Mouse (Mus musculus): ENCODE results near the gene Themis2. TPM values are rescaled to one million over a fixed set of nuclear protein-coding genes. Genes with fewer than 3 reads are reported as not detected.
"Not testable (repeated sequence)": the region's sequence is repeated elsewhere in the genome, so short reads cannot be mapped to it uniquely, and the experiment has no call there.

Themis2 gene
- polyA plus RNA-seq, 1 experiment from 2014 or later = 2.0 TPM

DNA sequence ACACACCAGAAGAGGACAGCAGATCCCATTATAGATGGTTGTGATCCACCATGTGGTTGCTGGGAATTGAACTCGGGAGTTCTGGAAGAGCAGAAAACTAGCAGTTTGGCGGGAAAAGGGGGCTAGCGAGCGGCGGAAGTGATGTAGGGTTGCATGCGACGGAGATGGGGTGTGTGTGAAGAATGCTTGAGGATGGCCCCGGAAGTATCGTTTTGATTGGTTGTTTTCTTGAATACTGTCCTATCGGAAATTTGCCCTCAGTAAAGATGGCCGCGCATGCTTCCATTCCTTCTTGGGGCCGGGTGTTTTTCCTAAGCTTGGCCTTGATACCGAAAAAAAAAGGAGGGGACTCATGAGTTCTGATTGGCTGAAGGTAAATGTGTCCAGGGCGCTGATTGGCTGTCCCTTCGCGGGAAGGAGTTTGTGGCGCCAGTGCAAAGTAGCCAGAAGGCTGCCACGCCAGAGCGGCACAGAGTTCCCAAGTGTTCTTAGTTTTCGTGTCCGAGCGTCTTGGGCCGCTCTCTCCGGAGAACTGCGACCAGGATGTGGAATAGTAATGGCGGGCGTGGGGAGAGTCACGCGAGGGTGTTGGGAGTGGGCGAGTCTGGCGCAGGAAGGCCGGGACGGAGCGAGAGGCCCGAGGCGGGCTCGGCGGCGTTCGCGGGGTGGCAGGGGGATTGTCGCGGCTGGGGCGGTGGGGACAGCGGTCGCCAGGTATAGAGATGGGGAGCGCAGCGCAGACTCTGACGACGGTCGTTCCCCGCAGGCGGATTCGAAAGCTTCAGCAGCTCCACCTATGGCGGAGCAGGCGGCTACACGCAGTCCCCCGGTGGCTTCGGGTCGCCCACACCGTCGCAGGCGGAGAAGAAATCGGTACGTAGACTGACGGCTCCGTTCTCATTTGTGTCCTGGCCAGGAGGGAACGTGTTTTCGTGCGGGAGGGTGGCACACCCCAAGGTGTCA lies 28.0 kb downstream of the Themis2 start, which contains the start of gene Rpa2:
Gene Rpa2, plus strand, starts transcription at position 419 of the 963 bp plus-strand sequence.
- H3K4me2 ChIP-seq (replicated peaks) = peak within 1 kb of the TSS; percentile 80
- H3K27ac ChIP-seq = peak within 1 kb of the TSS; percentile 76
- H3K36me3 ChIP-seq = peaks cover 11% of the 10 kb centered on the region; the same call in 1 of the 2 replicates
- ATAC-seq = peak; percentile 98
- peak within 1 kb of the TSS; percentile 86 for H3K4me3 ChIP-seq (replicated peaks)
- H3K9me3 ChIP-seq = no peaks in the 10 kb centered on the region
- peak within 1 kb of the TSS; percentile 85 for H3K9ac ChIP-seq
- peaks cover 11% of the 10 kb centered on the region for H3K4me1 ChIP-seq (replicated peaks)
- no peaks in the 10 kb centered on the region for H3K27me3 ChIP-seq (replicated peaks)
- under 1% methylated on average over 71 of the region's 71 CpGs for WGBS

DNA sequence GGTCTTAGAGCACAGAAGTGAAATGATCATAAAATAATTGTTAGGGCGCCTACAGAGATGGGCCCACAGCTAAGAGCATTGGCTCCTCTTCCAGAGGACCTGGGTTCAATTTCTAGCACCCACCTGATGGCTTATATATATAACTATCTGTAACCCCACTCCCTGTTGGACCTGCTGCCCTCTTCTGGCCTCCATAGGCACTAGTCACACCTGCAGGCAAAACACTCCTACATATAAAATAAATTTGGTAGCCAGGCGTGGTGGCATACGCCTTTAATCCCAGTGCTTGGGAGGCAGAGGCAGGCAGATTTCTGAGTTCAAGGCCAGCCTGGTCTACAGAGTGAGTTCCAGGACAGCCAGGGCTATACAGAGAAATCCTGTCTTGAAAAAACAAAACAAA lies 33.1 kb downstream of the Themis2 start:
- H3K27ac ChIP-seq, H3K9me3 ChIP-seq: not testable (repeated sequence)
- WGBS = 85% methylated on average over 3 of the region's 3 CpGs

DNA sequence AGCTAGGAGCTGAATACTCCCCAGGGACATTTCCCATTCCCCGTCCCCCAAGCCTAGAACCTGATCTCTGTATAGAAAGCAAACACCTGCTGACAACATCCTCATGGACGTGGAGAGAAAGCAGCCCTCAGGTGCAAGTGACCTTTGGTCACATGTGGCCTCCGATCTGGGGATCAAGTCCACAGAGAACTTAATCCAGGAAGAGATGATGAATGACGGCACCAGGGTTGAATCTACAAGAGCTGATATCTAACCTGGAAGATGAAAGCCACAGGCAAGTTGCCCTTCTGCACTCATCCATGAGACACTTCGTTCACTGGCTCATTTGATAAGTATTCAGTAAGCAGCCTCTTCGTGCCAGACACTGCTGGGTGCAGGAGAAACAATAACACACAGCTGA lies 33.6 kb downstream of the Themis2 start:
- 57% methylated on average over 6 of the region's 6 CpGs for WGBS
- Histone ChIP-seq H3K36me3 (no peaks in the 10 kb centered on the region), H3K4me3 (replicated peaks) (no peak overlapping the region), H3K27me3 (replicated peaks) (no peaks in the 10 kb centered on the region), H3K4me1 (replicated peaks) (no peaks in the 10 kb centered on the region), H3K9me3 (no peaks in the 10 kb centered on the region), H3K9ac (no peak overlapping the region), H3K4me2 (replicated peaks) (no peak overlapping the region), H3K27ac (no peak overlapping the region)
- peak; percentile 63; the same call in 1 of the 2 replicates for ATAC-seq

More for the DNA sequence above, 33.1 kb downstream of the Themis2 start:
- H3K9ac ChIP-seq; H3K27me3 ChIP-seq (replicated peaks); H3K4me1 ChIP-seq (replicated peaks); H3K4me2 ChIP-seq (replicated peaks); H3K4me3 ChIP-seq (replicated peaks); ATAC-seq; H3K36me3 ChIP-seq: not testable (repeated sequence)

DNA sequence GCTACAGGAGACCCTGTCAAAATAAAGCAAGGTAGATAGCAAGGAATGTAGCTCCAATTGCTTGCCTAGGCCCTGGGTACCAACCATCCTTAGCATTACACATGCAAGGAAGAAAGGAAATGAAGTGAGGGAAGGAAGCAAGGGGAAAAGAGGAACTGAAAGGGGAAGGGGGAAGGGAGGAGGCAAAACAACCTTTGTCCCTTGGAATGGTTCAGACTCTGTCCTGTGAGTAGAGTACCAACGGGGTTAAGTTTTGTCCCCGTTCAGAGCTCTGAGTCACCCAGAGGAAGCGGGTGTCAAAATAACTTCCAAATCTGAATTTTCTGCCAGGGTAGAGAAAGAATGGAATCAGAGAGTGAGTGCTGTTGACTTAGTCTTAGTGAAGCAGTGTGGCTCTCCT lies 35.9 kb downstream of the Themis2 start:
- 58% methylated on average over 3 of the region's 3 CpGs for WGBS

GRCm38 (mm10) chr4:132757633-132758351 lies 38.4 kb downstream of the Themis2 start:
- Histone ChIP-seq H3K27ac (no peak overlapping the region), H3K36me3 (no peaks in the 10 kb centered on the region), H3K27me3 (replicated peaks) (no peaks in the 10 kb centered on the region), H3K9me3 (no peaks in the 10 kb centered on the region), H3K9ac (no peak overlapping the region), H3K4me1 (replicated peaks) (0 out of 2 replicates have a peak, but pooled peaks cover 3% of the 10 kb centered on the region), H3K4me2 (replicated peaks) (peak overlapping the region; percentile 96; the same call in 1 of the 2 replicates), H3K4me3 (replicated peaks) (no peak overlapping the region)
- 83% methylated on average over 7 of the region's 7 CpGs for WGBS
- no peak for ATAC-seq

More for the DNA sequence above, 35.9 kb downstream of the Themis2 start:
- no peak overlapping the region for H3K9ac ChIP-seq
- H3K27me3 ChIP-seq (replicated peaks) = no peaks in the 10 kb centered on the region
- no peaks in the 10 kb centered on the region for H3K36me3 ChIP-seq
- H3K4me3 ChIP-seq (replicated peaks) = no peak overlapping the region
- no peak overlapping the region for H3K27ac ChIP-seq
- no peaks in the 10 kb centered on the region for H3K9me3 ChIP-seq
- no peak for ATAC-seq
- 0 out of 2 replicates have a peak, but pooled peaks cover 3% of the 10 kb centered on the region for H3K4me1 ChIP-seq (replicated peaks)
- H3K4me2 ChIP-seq (replicated peaks) = no peak overlapping the region

DNA sequence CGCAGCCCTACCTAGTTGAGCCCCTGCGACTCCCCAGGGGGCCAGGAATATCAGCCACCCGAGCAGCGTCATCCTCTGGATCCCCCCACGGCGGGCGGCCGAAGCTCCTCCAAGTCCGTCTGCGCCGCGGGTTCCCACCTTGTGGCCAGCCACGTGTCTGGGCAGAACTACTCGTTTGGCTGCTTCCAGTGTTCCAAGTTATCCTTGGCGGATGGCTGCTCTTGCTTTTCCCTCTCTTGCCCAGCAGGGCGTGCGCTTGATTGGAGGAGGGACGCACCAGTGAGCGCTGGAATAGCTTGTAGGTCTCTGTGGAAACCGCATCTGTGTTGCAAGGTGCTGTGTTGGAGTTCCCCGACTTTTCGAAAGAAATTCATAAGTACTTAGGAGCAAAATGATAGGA lies 39.2 kb downstream of the Themis2 start, which contains the start of gene Smpdl3b:
Gene Smpdl3b, minus strand, starts transcription at position 279 of the 400 bp plus-strand sequence.
- H3K27ac ChIP-seq = no peak within 1 kb of the TSS
- H3K4me2 ChIP-seq (replicated peaks) = peak within 1 kb of the TSS; percentile 96
- H3K4me1 ChIP-seq (replicated peaks) = 0 out of 2 replicates have a peak, but pooled peaks cover 3% of the 10 kb centered on the region
- H3K27me3 ChIP-seq (replicated peaks) = no peaks in the 10 kb centered on the region
- no peaks in the 10 kb centered on the region for H3K9me3 ChIP-seq
- H3K9ac ChIP-seq = peak within 1 kb of the TSS; percentile 52
- no peaks in the 10 kb centered on the region for H3K36me3 ChIP-seq
- peak; percentile 92 for ATAC-seq
- peak within 1 kb of the TSS; percentile 44 for H3K4me3 ChIP-seq (replicated peaks)
- WGBS = 2% methylated on average over 22 of the region's 22 CpGs

GRCm38 (mm10) chr4:132752992-132753391 lies 43.2 kb downstream of the Themis2 start:
- Histone ChIP-seq H3K9ac (no peak overlapping the region), H3K36me3 (no peaks in the 10 kb centered on the region), H3K27ac (no peak overlapping the region), H3K4me1 (replicated peaks) (0 out of 2 replicates have a peak, but pooled peaks cover 3% of the 10 kb centered on the region), H3K9me3 (no peaks in the 10 kb centered on the region), H3K4me2 (replicated peaks) (no peak overlapping the region), H3K27me3 (replicated peaks) (no peaks in the 10 kb centered on the region), H3K4me3 (replicated peaks) (no peak overlapping the region)
- 72% methylated on average over 6 of the region's 6 CpGs for WGBS
- no peak for ATAC-seq

DNA sequence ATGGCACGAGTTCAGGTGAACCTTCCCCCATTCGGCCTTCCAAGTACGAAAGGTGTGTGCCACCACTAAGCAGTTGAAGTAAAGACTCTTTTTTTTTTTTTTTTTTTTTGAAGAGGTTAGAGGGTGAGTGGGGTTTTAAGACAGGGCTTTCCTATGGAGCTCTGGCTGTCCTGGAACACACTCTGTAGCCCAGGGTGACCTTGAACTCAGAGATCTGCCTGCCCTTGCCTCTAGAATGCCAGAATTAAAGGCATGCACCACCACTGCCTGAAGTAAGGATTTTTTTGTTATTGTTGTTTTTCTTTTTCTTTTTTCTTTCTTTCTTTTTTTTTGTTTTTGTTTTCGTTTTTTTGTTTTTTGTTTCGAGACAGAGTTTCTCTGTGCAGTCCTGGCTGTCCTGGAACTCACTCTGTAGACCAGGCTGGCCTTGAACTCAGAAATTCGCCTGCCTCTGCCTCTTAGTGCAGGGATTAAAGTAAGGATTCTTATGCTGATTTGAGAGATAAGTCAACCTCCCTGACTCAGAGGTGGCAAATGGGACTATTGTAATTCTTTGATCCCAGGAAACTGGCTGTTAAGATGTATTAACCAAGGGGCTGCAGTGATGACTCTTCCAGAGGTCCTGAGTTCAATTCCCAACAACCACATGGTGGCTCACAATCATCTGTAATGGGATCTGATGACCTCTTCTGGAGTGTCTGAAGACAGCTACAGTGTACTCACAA lies 46.8 kb downstream of the Themis2 start:
- Histone ChIP-seq H3K27me3 (replicated peaks) (no peaks in the 10 kb centered on the region), H3K4me2 (replicated peaks) (no peak overlapping the region), H3K4me1 (replicated peaks) (no peaks in the 10 kb centered on the region), H3K36me3 (no peaks in the 10 kb centered on the region), H3K9ac (no peak overlapping the region), H3K4me3 (replicated peaks) (no peak overlapping the region), H3K9me3 (no peaks in the 10 kb centered on the region), H3K27ac (no peak overlapping the region)
- ATAC-seq = no peak
- 86% methylated on average over 6 of the region's 6 CpGs for WGBS

DNA sequence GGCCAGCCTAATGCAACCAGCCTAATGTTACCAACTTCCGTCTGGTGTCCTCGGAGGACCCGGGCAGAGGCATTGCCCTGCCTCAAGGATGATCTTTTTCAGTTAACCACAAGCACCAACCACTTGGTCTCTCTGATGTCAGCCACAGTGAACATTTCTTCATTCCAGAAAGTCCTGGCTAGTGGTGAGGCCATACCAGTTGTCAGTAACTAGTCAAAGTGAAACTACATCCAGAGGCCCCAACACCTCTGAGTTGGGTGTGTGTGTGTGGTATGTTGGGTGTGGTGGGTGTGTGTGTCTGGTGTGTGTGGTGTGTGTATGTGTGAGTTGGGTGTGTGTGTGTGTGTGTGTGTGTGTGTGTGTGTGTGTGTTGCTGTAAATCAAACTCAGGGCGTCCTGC lies 47.4 kb downstream of the Themis2 start:
- H3K27ac ChIP-seq = no peak overlapping the region

DNA sequence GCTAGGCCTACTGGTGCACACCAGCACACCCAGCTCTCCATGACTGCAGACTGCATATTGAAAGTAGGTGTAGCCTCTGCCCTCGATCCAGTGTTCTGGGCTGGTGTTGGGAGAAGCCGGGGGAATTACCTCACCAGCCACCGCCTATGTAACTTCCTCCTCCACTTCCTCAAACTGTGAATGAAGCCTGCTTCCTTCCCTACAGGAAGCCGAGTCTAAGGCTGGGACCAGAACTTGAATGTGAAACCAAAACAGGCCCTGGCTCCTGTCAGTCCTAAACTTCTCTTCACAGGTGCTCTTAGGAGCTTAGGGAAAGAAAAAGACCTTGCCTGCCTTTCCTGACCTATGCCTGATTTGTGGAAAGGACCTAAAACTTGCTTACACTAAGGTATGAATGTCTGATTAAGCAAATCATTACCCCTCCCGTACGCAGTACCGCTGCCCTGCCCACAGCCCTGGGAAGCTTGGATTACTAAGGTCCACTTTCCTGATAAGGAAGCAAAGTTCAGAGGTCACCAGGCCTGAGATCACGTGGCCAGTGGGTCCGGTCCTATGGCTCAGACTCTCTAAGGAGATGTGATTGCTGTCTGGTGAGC lies 48.4 kb downstream of the Themis2 start:
- Histone ChIP-seq H3K27ac (peak overlapping the region; percentile 66), H3K9me3 (no peaks in the 10 kb centered on the region), H3K36me3 (no peaks in the 10 kb centered on the region), H3K9ac (0 out of 2 replicates have a peak overlapping the region, but pooled peaks have one; percentile 9), H3K27me3 (replicated peaks) (no peaks in the 10 kb centered on the region), H3K4me3 (replicated peaks) (no peak overlapping the region), H3K4me2 (replicated peaks) (peak overlapping the region; percentile 34; the same call in 1 of the 2 replicates), H3K4me1 (replicated peaks) (no peaks in the 10 kb centered on the region)
- ATAC-seq = peak; percentile 78
- 43% methylated on average over 9 of the region's 9 CpGs for WGBS

More for the DNA sequence above, 47.4 kb downstream of the Themis2 start:
- Histone ChIP-seq H3K36me3 (no peaks in the 10 kb centered on the region), H3K27me3 (replicated peaks) (no peaks in the 10 kb centered on the region), H3K4me3 (replicated peaks) (no peak overlapping the region), H3K4me2 (replicated peaks) (no peak overlapping the region), H3K9ac (no peak overlapping the region), H3K9me3 (no peaks in the 10 kb centered on the region), H3K4me1 (replicated peaks) (no peaks in the 10 kb centered on the region)
- WGBS = 88% methylated on average over 4 of the region's 4 CpGs
- ATAC-seq = no peak

GRCm38 (mm10) chr4:132746911-132747517 lies 49.2 kb downstream of the Themis2 start:
- 93% methylated on average over 9 of the region's 9 CpGs for WGBS
- 0 out of 2 replicates have a peak overlapping the region, but pooled peaks have one; percentile 34 for H3K4me2 ChIP-seq (replicated peaks)
- no peak overlapping the region for H3K4me3 ChIP-seq (replicated peaks)
- no peaks in the 10 kb centered on the region for H3K36me3 ChIP-seq
- no peaks in the 10 kb centered on the region for H3K9me3 ChIP-seq
- no peak overlapping the region for H3K9ac ChIP-seq
- no peak overlapping the region for H3K27ac ChIP-seq
- no peaks in the 10 kb centered on the region for H3K4me1 ChIP-seq (replicated peaks)
- ATAC-seq = no peak
- H3K27me3 ChIP-seq (replicated peaks) = no peaks in the 10 kb centered on the region

Data from intestine, embryonic 15.5 days (tissue).